Mouse (Mus musculus): ENCODE results near the gene Ephb1. TPM values are rescaled to one million over a fixed set of nuclear protein-coding genes. Genes with fewer than 3 reads are reported as not detected.

Ephb1 gene
- total and polyA plus RNA-seq, 3 experiments = not detected

DNA sequence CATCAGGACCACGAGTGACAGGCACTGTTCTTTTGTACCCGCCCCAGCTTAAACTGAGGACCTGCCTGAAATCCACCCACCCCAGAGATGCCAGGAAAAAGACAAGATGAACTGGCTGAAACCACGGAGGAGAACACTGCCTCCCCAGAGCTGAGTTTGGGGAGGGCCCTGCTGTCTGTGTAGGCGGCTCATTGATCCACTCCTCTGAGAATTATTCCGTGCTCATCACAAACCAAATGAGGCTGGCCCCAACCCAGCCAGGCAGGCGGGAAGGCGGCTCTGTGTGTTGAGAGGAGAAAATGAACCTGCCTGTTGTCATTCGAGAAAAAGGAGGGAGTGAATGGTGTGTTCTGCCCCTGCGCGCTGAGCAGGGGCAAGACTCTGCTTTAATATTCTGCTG, 2.8 kb downstream of the Ephb1 start:
- H3K27ac ChIP-seq (ENCODE audit: insufficient read depth, low read depth) = no peak overlapping the region
- peaks cover 96% of the 10 kb centered on the region for H3K9me3 ChIP-seq (replicated peaks; ENCODE audit: low read length)
- DNase-seq (ENCODE audit: extremely low read depth) = no peak
- TF ChIP-seq HCFC1 (IDR thresholded peaks at IDR 0.05; ENCODE audit: low read depth, low read length) = no peak
- TF ChIP-seq MEF2A (IDR thresholded peaks at IDR 0.05; ENCODE audit: borderline replicate concordance, low read depth, low read length) = no peak
- no peak for TF ChIP-seq IRF4 (IDR thresholded peaks at IDR 0.05; ENCODE audit: low read depth, low read length)
- no peak for TF ChIP-seq MAFK (IDR thresholded peaks at IDR 0.05; ENCODE audit: insufficient replicate concordance, low read length)
- TF ChIP-seq CHD2 (IDR thresholded peaks at IDR 0.05; ENCODE audit: low read length) = no peak
- no peak for TF ChIP-seq NELFE (IDR thresholded peaks at IDR 0.05; ENCODE audit: low read depth, low read length)
- in situ Hi-C loops (cut with MboI; ENCODE audit: low pct_ligation_motif_present, low pct_unique_long_range_greater_than_20kb, low sequenced_read_pairs) (no loop called here), dilution Hi-C loops (cut with MboI; ENCODE audit: extremely low pct_ligation_motif_present, extremely low pct_unique_long_range_greater_than_20kb, low sequenced_read_pairs) (no loop called here)
- no peaks in the 10 kb centered on the region for H3K36me3 ChIP-seq (replicated peaks in 1 of 2; ENCODE audit: control insufficient read depth in 1 of 2, insufficient read depth in 1 of 2, low read length in 1 of 2)
- H3K9ac ChIP-seq (ENCODE audit: insufficient read depth, low read depth) = no peak overlapping the region
- no peaks in the 10 kb centered on the region for H3K27me3 ChIP-seq (replicated peaks)
- H3K4me2 ChIP-seq (ENCODE audit: insufficient read depth, low read depth, poor library complexity, severe bottlenecking) = no peak overlapping the region
- H3K4me3 ChIP-seq (replicated peaks in 1 of 3; ENCODE audit: low read depth in 2 of 3, low read length in 2 of 3, poor library complexity in 1 of 3) = no peak overlapping the region
- H3K79me2 ChIP-seq (replicated peaks; ENCODE audit: control insufficient read depth, extremely low read depth, insufficient read depth, poor library complexity, severe bottlenecking) = no peaks in the 10 kb centered on the region
- H3K4me1 ChIP-seq (ENCODE audit: control insufficient read depth in 1 of 2, insufficient read depth in 2 of 2) = no peaks in the 10 kb centered on the region

DNA sequence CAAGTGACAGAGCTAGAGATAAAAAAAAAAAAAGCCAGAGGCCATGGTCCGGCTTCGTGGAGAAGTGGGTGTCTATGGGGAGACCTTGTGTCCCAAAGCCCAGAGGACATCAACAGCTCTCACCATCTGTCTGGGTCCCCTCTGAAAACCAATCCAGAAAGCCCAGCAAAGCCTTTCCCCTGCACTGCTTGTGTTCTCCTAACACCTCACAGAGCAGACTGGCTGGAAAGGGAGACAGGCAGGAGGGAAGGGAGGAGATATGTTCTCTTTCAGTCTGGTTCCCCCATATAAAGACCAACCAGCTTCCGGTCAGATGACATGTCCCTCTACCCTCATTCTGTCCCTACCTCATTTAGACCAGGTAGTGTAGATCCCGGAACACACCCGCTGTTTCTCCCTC, 3.3 kb downstream of the Ephb1 start:
- no peak overlapping the region for H3K4me3 ChIP-seq (replicated peaks in 1 of 3; ENCODE audit: low read depth in 2 of 3, low read length in 2 of 3, poor library complexity in 1 of 3)
- H3K36me3 ChIP-seq (replicated peaks in 1 of 2; ENCODE audit: control insufficient read depth in 1 of 2, insufficient read depth in 1 of 2, low read length in 1 of 2) = no peaks in the 10 kb centered on the region
- no peak overlapping the region for H3K27ac ChIP-seq (ENCODE audit: insufficient read depth, low read depth)
- in situ Hi-C loops (cut with MboI; ENCODE audit: low pct_ligation_motif_present, low pct_unique_long_range_greater_than_20kb, low sequenced_read_pairs) (no loop called here), dilution Hi-C loops (cut with MboI; ENCODE audit: extremely low pct_ligation_motif_present, extremely low pct_unique_long_range_greater_than_20kb, low sequenced_read_pairs) (no loop called here)
- DNase-seq (ENCODE audit: extremely low read depth) = no peak
- H3K9ac ChIP-seq (ENCODE audit: insufficient read depth, low read depth) = no peak overlapping the region
- no peak overlapping the region for H3K4me2 ChIP-seq (ENCODE audit: insufficient read depth, low read depth, poor library complexity, severe bottlenecking)
- TF ChIP-seq POLR2A (IDR thresholded peaks at IDR 0.05; ENCODE audit: low read depth, low read length) (no peak), MAX (IDR thresholded peaks at IDR 0.05; ENCODE audit: low read length) (no peak), GABPA (IDR thresholded peaks at IDR 0.05; ENCODE audit: insufficient replicate concordance, low read depth, low read length) (no peak)
- peaks cover 96% of the 10 kb centered on the region for H3K9me3 ChIP-seq (replicated peaks; ENCODE audit: low read length)
- H3K27me3 ChIP-seq (replicated peaks) = no peaks in the 10 kb centered on the region
- H3K79me2 ChIP-seq (replicated peaks; ENCODE audit: control insufficient read depth, extremely low read depth, insufficient read depth, poor library complexity, severe bottlenecking) = no peaks in the 10 kb centered on the region
- no peaks in the 10 kb centered on the region for H3K4me1 ChIP-seq (ENCODE audit: control insufficient read depth in 1 of 2, insufficient read depth in 2 of 2)

DNA sequence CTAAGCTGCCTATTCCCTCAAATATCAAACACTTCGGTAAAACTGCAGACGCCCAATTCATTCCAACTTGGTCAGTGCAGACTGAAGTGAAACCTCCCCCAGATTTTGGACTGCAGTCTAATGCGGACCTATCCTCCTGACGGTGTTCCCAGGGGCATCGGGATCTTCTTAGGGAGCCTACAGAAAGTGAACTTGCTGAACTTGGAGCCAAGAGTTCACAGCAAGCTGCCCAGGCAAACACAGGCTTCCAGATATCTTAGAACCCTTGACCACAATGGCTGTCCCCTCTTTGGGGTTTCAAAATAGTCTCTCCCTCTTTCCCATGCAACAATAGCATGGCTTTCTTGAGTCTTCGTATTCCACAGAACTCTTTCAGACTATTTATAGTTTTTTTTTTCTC, 3.8 kb downstream of the Ephb1 start:
- H3K4me3 ChIP-seq (replicated peaks in 1 of 3; ENCODE audit: low read depth in 2 of 3, low read length in 2 of 3, poor library complexity in 1 of 3) = no peak overlapping the region
- peaks cover 96% of the 10 kb centered on the region for H3K9me3 ChIP-seq (replicated peaks; ENCODE audit: low read length)
- in situ Hi-C loops (cut with MboI; ENCODE audit: low pct_ligation_motif_present, low pct_unique_long_range_greater_than_20kb, low sequenced_read_pairs) = no loop called here
- no peak for DNase-seq (ENCODE audit: extremely low read depth)
- no peak overlapping the region for H3K9ac ChIP-seq (ENCODE audit: insufficient read depth, low read depth)
- dilution Hi-C loops (cut with MboI; ENCODE audit: extremely low pct_ligation_motif_present, extremely low pct_unique_long_range_greater_than_20kb, low sequenced_read_pairs) = no loop called here
- H3K27ac ChIP-seq (ENCODE audit: insufficient read depth, low read depth) = no peak overlapping the region
- no peaks in the 10 kb centered on the region for H3K36me3 ChIP-seq (replicated peaks in 1 of 2; ENCODE audit: control insufficient read depth in 1 of 2, insufficient read depth in 1 of 2, low read length in 1 of 2)
- H3K79me2 ChIP-seq (replicated peaks; ENCODE audit: control insufficient read depth, extremely low read depth, insufficient read depth, poor library complexity, severe bottlenecking) = no peaks in the 10 kb centered on the region
- H3K4me1 ChIP-seq (ENCODE audit: control insufficient read depth in 1 of 2, insufficient read depth in 2 of 2) = no peaks in the 10 kb centered on the region
- no peaks in the 10 kb centered on the region for H3K27me3 ChIP-seq (replicated peaks)
- H3K4me2 ChIP-seq (ENCODE audit: insufficient read depth, low read depth, poor library complexity, severe bottlenecking) = no peak overlapping the region
- TF ChIP-seq KAT2A (IDR thresholded peaks at IDR 0.05; ENCODE audit: insufficient replicate concordance, low read length) (no peak), NELFE (IDR thresholded peaks at IDR 0.05; ENCODE audit: low read depth, low read length) (no peak), JUND (conservative IDR thresholded peaks at IDR 0.05; ENCODE audit: low read depth, low read length) (no peak), JUN (IDR thresholded peaks at IDR 0.05; ENCODE audit: insufficient read depth, low read depth, low read length) (no peak), CHD2 (IDR thresholded peaks at IDR 0.05; ENCODE audit: low read length) (no peak), E2F4 (IDR thresholded peaks at IDR 0.05; ENCODE audit: insufficient replicate concordance, low read depth, low read length) (no peak), ZKSCAN1 (IDR thresholded peaks at IDR 0.05; ENCODE audit: borderline replicate concordance, low read depth, low read length) (no peak), HCFC1 (IDR thresholded peaks at IDR 0.05; ENCODE audit: low read depth, low read length) (no peak), ZNF384 (IDR thresholded peaks at IDR 0.05; ENCODE audit: low read depth, low read length) (no peak), TBP (conservative IDR thresholded peaks at IDR 0.05; ENCODE audit: low read depth, low read length) (no peak), MXI1 (IDR thresholded peaks at IDR 0.05; ENCODE audit: low read depth, low read length) (no peak), GABPA (IDR thresholded peaks at IDR 0.05; ENCODE audit: insufficient replicate concordance, low read depth, low read length) (no peak), ZC3H11A (IDR thresholded peaks at IDR 0.05; ENCODE audit: low read depth, low read length) (no peak), MAFK (IDR thresholded peaks at IDR 0.05; ENCODE audit: insufficient replicate concordance, low read length) (no peak), POLR2A (IDR thresholded peaks at IDR 0.05; ENCODE audit: low read depth, low read length) (no peak), ZMIZ1 (IDR thresholded peaks at IDR 0.05; ENCODE audit: low read depth, low read length) (no peak), MYC (IDR thresholded peaks at IDR 0.05; ENCODE audit: low read depth, low read length) (no peak), IRF4 (IDR thresholded peaks at IDR 0.05; ENCODE audit: low read depth, low read length) (no peak), UBTF (IDR thresholded peaks at IDR 0.05; ENCODE audit: low read depth, low read length) (no peak)

All from CH12.LX (cell line).